Mouse (Mus musculus) brown adipose tissue, adult 24 weeks (tissue): ENCODE data around the gene Ttc7b. TPM values are rescaled to one million over a fixed set of nuclear protein-coding genes. Genes with fewer than 3 reads are reported as not detected.

Experiments used
- H3K27ac ChIP-seq: fragments of 200-500 bp; replicated peaks from 2 replicates; pipeline ENCODE4 v1.5.1; 2012; ENCODE audit warnings: low read depth, mild to moderate bottlenecking, low read length
- H3K4me1 ChIP-seq: fragments of 200-500 bp; 2 replicates; pipeline ENCODE4 v1.6.1; 2012; ENCODE audit warnings: low read length, mixed read lengths; ENCODE audit not compliant: control insufficient read depth, insufficient read depth, insufficient read length
- H3K4me3 ChIP-seq: fragments of 200-500 bp; 2 replicates; pipeline ENCODE4 v1.5.1; 2012; ENCODE audit warnings: low read depth, mild to moderate bottlenecking, low read length, moderate library complexity; ENCODE audit not compliant: insufficient read depth
- polyA plus RNA-seq: library from polyadenylated mRNA; stranded (reverse); fragments of >200 nt; gene quantifications from 2 replicates; pipeline ENCODE4 v1.2.4, GENCODE M21; 2012; ENCODE audit not compliant: missing spikeins, insufficient read depth, insufficient read length

Gene Ttc7b
- polyA plus RNA-seq, 1 experiment, result 37.7 TPM

- no peak overlapping the region for H3K4me3 ChIP-seq
- peaks cover 59% of the 10 kb centered on the region for H3K4me1 ChIP-seq
- H3K27ac ChIP-seq, result peak overlapping the region; percentile 56
Observed at GRCm38 (mm10) chr12:100512641-100513040, 8.0 kb downstream of the Ttc7b start.

GRCm38 (mm10) chr12:100509615-100510282 is 10.9 kb downstream of the Ttc7b start:
- H3K4me3 ChIP-seq, result no peak overlapping the region
- peaks cover 46% of the 10 kb centered on the region for H3K4me1 ChIP-seq
- peak overlapping the region; percentile 64 for H3K27ac ChIP-seq

GRCm38 (mm10) chr12:100508668-100509067 is 12.0 kb downstream of the Ttc7b start:
- Histone ChIP-seq H3K27ac (peak overlapping the region; percentile 64), H3K4me1 (peaks cover 41% of the 10 kb centered on the region), H3K4me3 (no peak overlapping the region)

DNA sequence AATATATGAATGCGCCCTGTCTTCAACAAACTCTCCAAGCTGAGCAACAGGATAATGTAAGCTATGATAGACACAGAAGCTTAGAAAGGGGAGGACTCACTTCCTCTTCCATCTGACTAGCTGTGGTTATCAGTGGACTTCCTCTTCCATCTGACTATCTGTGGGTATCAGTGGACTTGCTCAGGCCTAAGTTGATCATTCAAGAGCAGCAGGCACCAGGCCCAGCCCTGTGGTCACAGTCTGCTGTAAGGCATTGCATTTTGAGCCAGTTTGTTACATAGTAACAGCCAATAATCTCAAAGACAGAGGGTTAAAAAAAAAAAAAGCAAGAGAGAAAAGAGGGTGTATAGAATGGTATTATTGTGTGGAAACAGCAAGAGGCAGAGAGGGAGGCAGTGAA is 15.1 kb downstream of the Ttc7b start:
- H3K4me1 ChIP-seq, result peaks cover 38% of the 10 kb centered on the region

DNA sequence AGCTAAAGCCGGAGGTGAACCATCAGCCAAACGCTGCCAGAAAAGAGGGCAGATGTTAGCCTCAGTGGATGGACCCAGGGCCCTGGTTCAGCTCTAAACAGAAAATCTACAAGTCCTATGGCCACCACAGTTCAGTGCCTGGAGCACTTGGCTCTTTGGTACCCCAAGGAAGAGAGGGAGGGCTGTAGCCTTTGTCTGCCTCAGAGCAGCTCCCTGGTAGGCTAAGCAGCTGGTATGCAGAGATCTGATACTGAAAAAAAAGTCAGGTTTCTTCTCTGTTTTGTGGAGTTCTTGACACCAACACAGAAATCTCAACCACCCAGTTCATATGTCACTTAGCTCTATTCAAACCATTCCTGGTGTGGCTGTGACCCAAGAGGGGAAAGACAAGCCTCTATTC is 16.0 kb downstream of the Ttc7b start:
- H3K4me3 ChIP-seq, result no peak overlapping the region
- peaks cover 29% of the 10 kb centered on the region for H3K4me1 ChIP-seq
- H3K27ac ChIP-seq, result no peak overlapping the region

More for the DNA sequence above, 15.1 kb downstream of the Ttc7b start:
- no peak overlapping the region for H3K27ac ChIP-seq
- no peak overlapping the region for H3K4me3 ChIP-seq

- H3K27ac ChIP-seq, result peak overlapping the region; percentile 39
- H3K4me1 ChIP-seq, result peaks cover 20% of the 10 kb centered on the region
- H3K4me3 ChIP-seq, result no peak overlapping the region
Observed at GRCm38 (mm10) chr12:100503659-100504058, 17.0 kb downstream of the Ttc7b start.

DNA sequence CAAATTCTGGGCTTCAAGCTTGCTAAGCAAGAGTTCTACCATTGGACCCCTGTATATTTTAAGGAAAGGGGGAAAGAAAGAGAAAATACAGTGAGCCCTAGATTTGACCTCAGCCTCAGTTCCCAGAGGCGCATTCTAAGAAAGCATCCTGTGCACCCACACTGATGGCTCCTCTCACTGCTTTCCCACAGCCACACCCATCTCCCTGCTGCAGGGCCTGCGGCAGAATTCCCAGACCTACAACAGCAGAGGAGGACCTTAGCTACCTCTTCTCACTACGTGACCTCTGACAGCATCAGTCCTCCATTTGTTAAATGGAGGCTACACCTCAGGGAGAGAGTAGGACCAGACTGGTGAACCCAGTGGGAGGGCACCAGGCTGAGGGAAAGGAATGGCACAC is 18.1 kb downstream of the Ttc7b start:
- Histone ChIP-seq H3K27ac (peak overlapping the region; percentile 53), H3K4me1 (peaks cover 20% of the 10 kb centered on the region), H3K4me3 (no peak overlapping the region)

DNA sequence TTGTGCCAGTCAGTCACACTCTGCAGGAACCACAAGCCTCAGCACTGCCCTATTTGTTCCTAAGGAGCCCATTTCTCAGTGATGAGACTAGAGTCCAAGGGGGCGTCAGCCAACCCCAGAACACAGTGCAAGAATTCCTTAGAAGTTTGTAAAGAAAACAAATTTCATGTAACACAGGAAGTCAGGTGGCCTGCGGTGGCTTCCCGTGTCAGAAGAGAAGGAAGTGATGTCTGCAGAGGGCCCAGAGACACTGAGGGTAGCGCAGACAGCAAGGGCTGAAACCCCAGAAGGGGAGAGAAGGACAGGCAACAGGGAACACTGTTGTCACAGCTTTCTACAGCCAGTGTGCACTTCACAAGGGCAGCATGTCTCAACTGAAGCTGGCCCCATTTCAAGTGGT is 19.4 kb downstream of the Ttc7b start:
- H3K4me3 ChIP-seq, result no peak overlapping the region
- H3K27ac ChIP-seq, result no peak overlapping the region; the same call in 1 of the 2 replicates
- peaks cover 20% of the 10 kb centered on the region for H3K4me1 ChIP-seq

DNA sequence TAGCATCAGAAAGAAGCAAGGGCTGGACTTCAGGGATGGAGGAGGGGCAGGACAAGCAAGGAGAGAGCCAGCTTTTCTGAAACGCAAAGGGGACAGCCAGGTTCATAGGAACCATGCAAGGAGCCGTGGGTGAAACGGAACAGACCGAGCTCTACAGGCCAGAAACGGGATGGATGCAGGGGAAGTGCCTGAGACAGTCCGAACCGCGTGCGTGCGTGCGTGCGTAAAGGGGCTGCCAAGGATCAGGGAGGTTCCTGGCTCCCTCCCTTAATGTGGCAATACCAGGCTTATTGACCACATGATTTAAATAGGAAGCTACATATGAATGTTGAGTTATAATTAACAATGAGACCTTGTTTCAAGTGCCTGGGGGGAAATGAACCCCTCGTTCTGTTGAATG is 21.2 kb downstream of the Ttc7b start:
- H3K27ac ChIP-seq, result no peak overlapping the region
- H3K4me3 ChIP-seq, result no peak overlapping the region
- peaks cover 21% of the 10 kb centered on the region for H3K4me1 ChIP-seq

GRCm38 (mm10) chr12:100498006-100498405 is 22.6 kb downstream of the Ttc7b start:
- Histone ChIP-seq H3K27ac (no peak overlapping the region), H3K4me3 (no peak overlapping the region), H3K4me1 (peaks cover 13% of the 10 kb centered on the region)

- Histone ChIP-seq H3K4me1 (peaks cover 2% of the 10 kb centered on the region; the same call in 1 of the 2 replicates), H3K27ac (no peak overlapping the region), H3K4me3 (no peak overlapping the region)
Observed at GRCm38 (mm10) chr12:100495083-100495482, 25.5 kb downstream of the Ttc7b start.

- H3K27ac ChIP-seq, result no peak overlapping the region
- peaks cover 11% of the 10 kb centered on the region for H3K4me1 ChIP-seq
- no peak overlapping the region for H3K4me3 ChIP-seq
Observed at GRCm38 (mm10) chr12:100493211-100493610, 27.4 kb downstream of the Ttc7b start.

- Histone ChIP-seq H3K27ac (no peak overlapping the region), H3K4me3 (no peak overlapping the region), H3K4me1 (peaks cover 11% of the 10 kb centered on the region)
Observed at GRCm38 (mm10) chr12:100492676-100493075, 27.9 kb downstream of the Ttc7b start.

DNA sequence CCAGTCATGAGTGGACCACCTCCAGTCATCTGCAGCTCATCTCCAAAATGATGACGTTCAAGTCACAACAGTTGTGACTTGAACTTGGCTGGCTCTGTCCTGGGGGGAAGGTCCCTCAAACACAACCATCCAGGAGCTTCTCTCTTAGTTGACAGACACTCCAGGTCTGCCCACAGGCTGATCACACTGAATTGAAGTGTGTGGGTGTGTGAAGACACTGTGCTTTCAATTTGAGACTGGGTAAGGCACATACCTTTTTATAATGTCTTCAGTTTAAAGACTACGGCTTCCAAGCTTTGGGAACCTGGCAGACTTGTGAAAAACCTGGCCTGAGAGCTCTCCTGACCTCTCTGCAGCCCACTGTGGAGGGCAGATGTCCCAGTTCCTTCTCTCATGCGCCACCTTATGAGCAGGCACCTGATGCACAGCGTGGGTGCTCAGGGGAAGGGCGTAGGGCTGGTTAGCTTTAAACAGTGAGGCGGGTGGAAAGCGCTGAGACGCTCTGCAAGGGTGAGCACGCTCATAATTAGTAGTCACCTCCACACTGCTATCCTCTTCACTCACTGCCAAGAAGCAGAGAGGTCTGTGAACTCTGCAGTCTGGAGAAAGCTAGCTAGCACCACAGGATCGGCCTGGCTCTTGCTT is 28.5 kb downstream of the Ttc7b start:
- H3K4me1 ChIP-seq, result peaks cover 11% of the 10 kb centered on the region
- H3K4me3 ChIP-seq, result no peak overlapping the region
- H3K27ac ChIP-seq, result no peak overlapping the region

GRCm38 (mm10) chr12:100489799-100490198 is 30.8 kb downstream of the Ttc7b start:
- H3K27ac ChIP-seq, result no peak overlapping the region
- no peak overlapping the region for H3K4me3 ChIP-seq
- H3K4me1 ChIP-seq, result peaks cover 9% of the 10 kb centered on the region; the same call in 1 of the 2 replicates

GRCm38 (mm10) chr12:100488368-100488767 is 32.3 kb downstream of the Ttc7b start:
- Histone ChIP-seq H3K27ac (no peak overlapping the region), H3K4me3 (no peak overlapping the region), H3K4me1 (peaks cover 9% of the 10 kb centered on the region; the same call in 1 of the 2 replicates)
